Mouse (Mus musculus) forebrain, postnatal 0 days (tissue): ENCODE data around the gene Prkaa1. TPM values are rescaled to one million over a fixed set of nuclear protein-coding genes. Genes with fewer than 3 reads are reported as not detected.
A peak's percentile ranks its signal among the peaks of the same experiment; 100 is the strongest.

Experiments
- ATAC-seq: fragments of 200-750 bp; cut with Nextera tagmentation; 2 replicates; pipeline ENCODE4 v1.8.0; 2017; ENCODE audit warnings: mild to moderate bottlenecking, moderate library complexity
- DNase-seq: peaks from one replicate; pipeline ENCODE4 v3.0.0-alpha.2; 2015
- H3K27ac ChIP-seq: fragments of 300-500 bp; sonication (generic); 2 replicates; pipeline ENCODE4 v1.5.1; 2014; ENCODE audit warnings: low read depth, mild to moderate bottlenecking, antibody characterized with exemption, low read length, moderate library complexity, mixed read lengths
- H3K27me3 ChIP-seq: fragments of 300-500 bp; sonication (generic); 2 replicates; pipeline ENCODE4 v1.6.1; 2014; ENCODE audit warnings: mild to moderate bottlenecking, low read length, mixed read lengths; ENCODE audit not compliant: insufficient read depth
- H3K36me3 ChIP-seq: fragments of 300-500 bp; sonication (generic); 2 replicates; pipeline ENCODE4 v1.6.1; 2014; ENCODE audit warnings: mild to moderate bottlenecking, moderate library complexity; ENCODE audit not compliant: insufficient read depth
- H3K4me1 ChIP-seq: fragments of 300-500 bp; sonication (generic); 2 replicates; pipeline ENCODE4 v1.6.1; 2014; ENCODE audit warnings: antibody characterized with exemption; ENCODE audit not compliant: insufficient read depth
- H3K4me2 ChIP-seq: fragments of 300-500 bp; sonication (generic); 2 replicates; pipeline ENCODE4 v1.6.1; 2014; ENCODE audit warnings: low read depth, mild to moderate bottlenecking, moderate library complexity
- H3K4me3 ChIP-seq: fragments of 300-500 bp; sonication (generic); 2 replicates; pipeline ENCODE4 v1.5.1; 2014; ENCODE audit warnings: low read depth, low read length, mixed read lengths
- H3K9ac ChIP-seq: fragments of 300-500 bp; sonication (generic); 2 replicates; pipeline ENCODE4 v1.6.1; 2014; ENCODE audit warnings: mild to moderate bottlenecking
- H3K9me3 ChIP-seq: fragments of 300-500 bp; sonication (generic); 2 replicates; pipeline ENCODE4 v1.6.1; 2016; ENCODE audit warnings: low read length
- CTCF ChIP-seq: sonication (generic); IDR thresholded peaks from 2 replicates; pipeline ENCODE4 v1.5.1; 2016; ENCODE audit warnings: antibody characterized with exemption, control low read depth, low read depth
- WGBS: fragments of 180-500 bp; shearing (Covaris S2); extraction: QIAGEN DNeasy Blood & Tissue Kit; methylation state at CpG from one replicate; pipeline ENCODE4 v1.1.7; 2014; 5-methylcytosine and 5-hydroxymethylcytosine counted together
- polyA plus RNA-seq: library from polyadenylated mRNA; unstranded; fragments of >200 nt; fragmentation: Nextera tagmentation; extraction: Ambion mirVana; gene quantifications from 2 replicates; pipeline ENCODE4 v1.2.1, GENCODE M21; 2015
- total RNA-seq: library from RNA; depleted of rRNA; stranded (reverse); fragments of >200 nt; gene quantifications from 2 replicates; pipeline ENCODE4 v1.2.3, GENCODE M21; 2014

Prkaa1 gene
- total and polyA plus RNA-seq, 2 experiments from 2014 or later: 10.8 to 24.1 TPM

GRCm38 (mm10) chr15:5107686-5108654 is 35.7 kb upstream of the Prkaa1 start, which contains the start of gene Card6:
Gene Card6 (minus strand): TSS chr15:5108539.
- DNase-seq: no peak

GRCm38 (mm10) chr15:5108655-5109040 is 35.0 kb upstream of the Prkaa1 start:
- Histone ChIP-seq H3K4me2 (no peak overlapping the region), H3K9ac (no peak overlapping the region), H3K27me3 (no peaks in the 10 kb centered on the region), H3K36me3 (no peaks in the 10 kb centered on the region), H3K9me3 (no peaks in the 10 kb centered on the region), H3K27ac (no peak overlapping the region), H3K4me3 (no peak overlapping the region), H3K4me1 (no peaks in the 10 kb centered on the region)
- TF ChIP-seq CTCF: no peak
- DNase-seq (no peak), ATAC-seq (no peak)
- WGBS: 87% methylated on average over 3 of the region's 3 CpGs

More at GRCm38 (mm10) chr15:5107686-5108654, 35.7 kb upstream of the Prkaa1 start, which contains the start of gene Card6:
- H3K4me3 ChIP-seq: 0 out of 2 replicates have a peak within 1 kb of the TSS, but pooled peaks have one; percentile 11
- TF ChIP-seq CTCF: no peak
- no peak within 1 kb of the TSS; the same call in 1 of the 2 replicates for H3K27ac ChIP-seq
- H3K9me3 ChIP-seq: no peaks in the 10 kb centered on the region
- no peaks in the 10 kb centered on the region for H3K36me3 ChIP-seq
- H3K4me2 ChIP-seq: 0 out of 2 replicates have a peak within 1 kb of the TSS, but pooled peaks have one; percentile 13
- no peak for ATAC-seq
- H3K4me1 ChIP-seq: no peaks in the 10 kb centered on the region
- no peak within 1 kb of the TSS for H3K9ac ChIP-seq
- no peaks in the 10 kb centered on the region for H3K27me3 ChIP-seq
- WGBS: 67% methylated on average over 21 of the region's 21 CpGs

- no peak overlapping the region for H3K9ac ChIP-seq
- no peaks in the 10 kb centered on the region for H3K36me3 ChIP-seq
- H3K27me3 ChIP-seq: no peaks in the 10 kb centered on the region
- TF ChIP-seq CTCF: no peak
- ATAC-seq (no peak), DNase-seq (no peak)
- 86% methylated on average over 3 of the region's 3 CpGs for WGBS
- no peak overlapping the region for H3K4me3 ChIP-seq
- no peak overlapping the region for H3K4me2 ChIP-seq
- H3K4me1 ChIP-seq: peaks cover 4% of the 10 kb centered on the region
- H3K27ac ChIP-seq: no peak overlapping the region
- H3K9me3 ChIP-seq: no peaks in the 10 kb centered on the region
These were observed 31.0 kb upstream of the Prkaa1 start for GRCm38 (mm10) chr15:5112651-5113050.

GRCm38 (mm10) chr15:5115173-5115572 is 28.5 kb upstream of the Prkaa1 start:
- Histone ChIP-seq H3K36me3 (peaks cover 18% of the 10 kb centered on the region), H3K4me1 (peaks cover 9% of the 10 kb centered on the region), H3K9ac (no peak overlapping the region), H3K27ac (no peak overlapping the region), H3K4me2 (peak overlapping the region; percentile 65), H3K9me3 (no peaks in the 10 kb centered on the region), H3K27me3 (no peaks in the 10 kb centered on the region), H3K4me3 (0 out of 2 replicates have a peak overlapping the region, but pooled peaks have one; percentile 88)
- WGBS: 65% methylated on average over 8 of the region's 8 CpGs
- no peak for TF ChIP-seq CTCF
- ATAC-seq (no peak), DNase-seq (no peak)

GRCm38 (mm10) chr15:5116270-5117030 is 27.2 kb upstream of the Prkaa1 start, which contains the start of gene Rpl37:
Gene Rpl37 (plus strand): TSS chr15:5116645.
- peak; percentile 83 for TF ChIP-seq CTCF
- no peaks in the 10 kb centered on the region for H3K9me3 ChIP-seq
- peaks cover 9% of the 10 kb centered on the region for H3K4me1 ChIP-seq
- peak within 1 kb of the TSS; percentile 85 for H3K27ac ChIP-seq
- no peaks in the 10 kb centered on the region for H3K27me3 ChIP-seq
- DNase-seq (peak; percentile 99), ATAC-seq (peak; percentile 98)
- peak within 1 kb of the TSS; percentile 88 for H3K4me3 ChIP-seq
- peak within 1 kb of the TSS; percentile 65 for H3K4me2 ChIP-seq
- under 1% methylated on average over 55 of the region's 55 CpGs for WGBS
- H3K9ac ChIP-seq: peak within 1 kb of the TSS; percentile 92
- peaks cover 28% of the 10 kb centered on the region for H3K36me3 ChIP-seq

GRCm38 (mm10) chr15:5117031-5117601 is 26.5 kb upstream of the Prkaa1 start:
- Histone ChIP-seq H3K36me3 (peaks cover 33% of the 10 kb centered on the region), H3K4me3 (peak overlapping the region; percentile 88), H3K27me3 (no peaks in the 10 kb centered on the region), H3K27ac (peak overlapping the region; percentile 85), H3K4me1 (peaks cover 9% of the 10 kb centered on the region), H3K9me3 (no peaks in the 10 kb centered on the region), H3K4me2 (peak overlapping the region; percentile 63), H3K9ac (peak overlapping the region; percentile 92)
- 3% methylated on average over 22 of the region's 22 CpGs for WGBS
- no peak for TF ChIP-seq CTCF
- ATAC-seq (no peak; the same call in 1 of the 2 replicates), DNase-seq (no peak)
